Mouse (Mus musculus) monocyte, adult 2 months (primary cell): ENCODE results near the gene Irf9.

Source experiments
- DNase-seq, 2 experiments: peaks; one replicate each; pipeline ENCODE4 v3.0.0; 2022; ENCODE audit warnings: low spot score in 2 of 2, low read depth in 1 of 2

The Irf9 gene

DNA sequence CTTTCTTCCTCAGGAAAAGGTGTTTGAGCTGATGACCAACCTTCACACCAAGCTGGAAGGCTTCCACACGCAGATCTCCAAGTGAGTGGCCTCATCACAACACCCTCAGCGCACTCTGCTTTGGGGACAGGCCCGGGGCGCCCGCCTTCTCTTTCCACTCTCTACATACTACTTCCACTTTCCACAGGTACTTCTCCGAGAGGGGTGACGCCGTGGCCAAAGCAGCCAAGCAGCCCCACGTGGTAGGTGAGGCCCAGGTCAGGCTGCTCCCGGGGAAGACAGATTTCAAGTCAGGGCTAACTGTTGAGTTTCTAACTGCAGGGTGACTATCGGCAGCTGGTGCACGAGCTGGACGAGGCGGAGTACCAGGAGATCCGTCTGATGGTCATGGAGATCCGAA lies 22.6 kb upstream of the Irf9 start:
- no peak for DNase-seq

DNA sequence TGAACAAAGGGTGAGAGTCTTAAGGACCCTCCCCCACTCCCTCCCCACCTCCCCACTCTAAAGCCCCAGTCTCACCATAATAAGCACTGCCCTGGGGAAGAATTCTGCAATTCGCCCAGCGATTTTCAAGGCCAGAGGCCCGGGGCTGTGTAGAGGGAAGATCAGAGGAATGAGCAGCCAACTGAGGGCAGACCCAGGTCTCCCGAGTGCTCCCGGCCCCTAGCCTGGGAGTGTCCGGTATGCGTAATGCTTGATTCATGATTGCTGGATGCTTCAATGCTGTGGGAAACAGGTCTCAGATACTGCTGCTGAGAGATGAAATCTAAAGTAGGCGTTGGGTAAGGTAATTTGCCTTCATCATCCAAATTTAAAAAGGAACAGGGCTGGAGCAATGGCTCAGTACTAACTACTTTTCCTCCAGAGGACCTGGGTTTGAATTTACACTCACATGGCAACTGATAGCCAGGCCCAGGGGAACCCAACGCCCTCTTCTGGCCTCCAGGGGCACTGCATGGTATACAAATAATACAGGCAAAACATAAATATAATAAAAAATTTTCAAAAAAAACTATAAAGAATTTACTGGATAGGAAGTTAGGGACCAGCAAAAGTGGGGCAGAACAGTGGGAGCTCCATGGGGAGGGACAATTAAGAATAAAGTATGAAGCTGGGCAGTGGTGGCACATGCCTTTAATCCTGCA lies 21.2 kb upstream of the Irf9 start:
- no peak for DNase-seq

DNA sequence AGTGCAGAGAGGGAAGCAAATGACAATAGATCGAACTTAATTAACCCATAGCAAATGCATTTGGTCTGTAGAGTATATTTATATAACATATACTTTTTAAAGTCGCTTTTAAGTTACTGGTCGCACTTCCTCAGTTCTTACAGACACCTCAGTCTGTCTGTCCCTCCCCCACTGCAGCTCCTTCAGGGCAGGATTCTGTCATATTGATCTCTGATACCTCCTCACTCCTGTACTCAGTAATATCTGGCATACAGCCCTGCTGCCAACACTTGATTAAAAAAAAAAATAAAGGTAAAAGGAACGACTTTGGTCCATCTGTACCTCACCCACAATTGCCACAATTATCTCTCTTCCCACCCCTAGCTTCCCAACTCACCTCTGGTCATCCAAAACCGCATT lies 19.1 kb upstream of the Irf9 start:
- no peak for DNase-seq

DNA sequence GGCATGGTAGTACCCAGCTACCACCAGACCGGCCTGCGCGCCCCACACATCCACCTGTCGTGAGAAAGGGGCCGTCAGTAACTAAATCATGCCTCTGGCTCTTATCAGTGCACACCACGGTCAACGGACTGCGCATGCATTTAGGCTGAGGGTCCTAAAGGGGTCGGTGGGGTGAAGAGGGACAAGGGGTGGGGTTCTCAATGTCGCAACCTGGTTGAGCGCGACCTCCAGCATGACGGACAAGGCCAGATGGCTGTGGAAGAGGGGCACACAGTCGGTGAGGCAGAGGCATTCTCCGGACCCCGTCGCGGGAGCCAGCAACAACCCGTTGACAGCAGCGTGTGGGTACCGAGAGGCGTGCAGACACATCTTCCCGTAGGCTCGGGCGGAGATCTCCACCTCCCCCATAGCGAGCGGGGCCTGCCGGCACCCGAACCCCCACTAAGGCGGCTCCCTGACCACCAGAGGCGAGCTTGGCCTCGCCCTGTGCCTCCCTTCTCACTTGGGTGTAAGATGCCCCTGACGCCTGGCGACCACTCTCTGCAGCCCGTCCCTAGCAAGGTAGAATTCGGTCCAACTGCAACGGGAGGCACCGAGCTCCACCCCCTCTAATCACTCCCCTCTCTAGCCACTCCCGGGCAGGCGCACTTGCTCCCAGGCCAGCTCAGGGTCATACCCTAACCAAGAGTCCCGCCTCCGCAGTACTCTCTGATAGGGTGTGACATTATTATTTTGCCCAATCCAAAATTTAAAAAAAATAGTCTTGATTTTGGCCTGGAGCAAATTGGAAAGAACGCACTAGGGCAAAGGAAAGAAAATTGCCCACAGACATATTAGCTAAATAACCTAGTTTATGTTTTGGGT lies 18.4 kb upstream of the Irf9 start, which contains the start of gene Emc9:
Gene Emc9 (minus strand): TSS at position 601 of the 864 bp plus-strand sequence.
- peak in 1 of 2 experiments; percentile 57 for DNase-seq

DNA sequence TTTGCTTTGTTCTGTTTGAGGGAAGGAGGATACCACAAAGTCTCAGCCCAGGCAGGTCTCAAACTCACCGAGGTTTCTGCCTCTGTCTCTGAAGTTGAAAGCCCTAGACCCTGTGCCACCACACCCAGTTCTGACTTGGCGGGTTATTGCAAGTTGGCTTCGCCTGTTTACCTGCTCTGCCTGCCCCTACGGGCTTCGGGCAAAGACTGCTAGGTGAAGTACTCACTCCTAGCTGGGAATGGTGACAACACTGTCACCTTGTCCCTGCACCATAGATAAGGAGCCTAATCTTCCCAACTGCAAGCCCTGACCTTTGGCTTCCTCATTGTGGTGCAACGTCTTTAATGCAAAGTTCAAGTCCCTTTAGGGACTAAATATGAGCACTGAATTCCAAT lies 17.8 kb upstream of the Irf9 start:
- DNase-seq: no peak

DNA sequence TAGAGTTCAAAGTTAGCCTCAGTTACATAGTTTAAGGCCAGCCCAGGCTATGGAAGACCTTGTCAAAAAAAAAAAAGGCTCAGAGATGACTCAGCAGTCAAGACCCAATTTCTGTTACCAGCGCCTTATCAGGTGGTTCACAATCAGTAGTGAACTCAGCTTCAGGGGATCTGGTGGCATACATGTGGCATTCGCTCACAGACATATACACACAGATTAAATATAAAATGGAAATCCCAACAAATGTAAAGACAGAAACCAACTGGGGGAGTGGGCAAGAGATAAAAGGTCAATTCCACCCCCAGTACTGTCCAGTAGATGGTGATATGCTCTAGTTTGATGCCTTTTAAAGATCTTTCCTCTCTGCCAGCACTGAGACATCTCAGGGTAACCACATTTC lies 17.2 kb upstream of the Irf9 start:
- DNase-seq: no peak

DNA sequence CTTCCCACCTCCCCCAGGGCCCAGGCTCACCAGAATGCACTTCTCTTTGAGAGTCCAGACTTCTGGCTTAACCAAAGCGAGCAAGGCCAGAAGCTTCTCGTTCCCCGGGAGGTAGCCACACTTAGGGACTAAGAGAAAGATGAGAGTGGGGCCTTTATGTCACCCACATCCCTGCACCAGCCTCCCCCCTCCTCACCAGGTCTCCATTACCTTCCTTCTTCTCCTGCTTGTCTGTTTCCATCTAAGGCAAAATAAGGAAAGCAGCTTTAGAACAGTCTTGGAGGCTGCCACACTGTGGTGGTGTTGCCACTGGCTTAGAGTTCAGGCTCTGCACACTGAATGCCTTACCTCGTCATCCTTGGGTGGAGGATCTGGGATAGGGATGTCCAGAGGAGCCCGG lies 14.1 kb upstream of the Irf9 start:
- DNase-seq: no peak

DNA sequence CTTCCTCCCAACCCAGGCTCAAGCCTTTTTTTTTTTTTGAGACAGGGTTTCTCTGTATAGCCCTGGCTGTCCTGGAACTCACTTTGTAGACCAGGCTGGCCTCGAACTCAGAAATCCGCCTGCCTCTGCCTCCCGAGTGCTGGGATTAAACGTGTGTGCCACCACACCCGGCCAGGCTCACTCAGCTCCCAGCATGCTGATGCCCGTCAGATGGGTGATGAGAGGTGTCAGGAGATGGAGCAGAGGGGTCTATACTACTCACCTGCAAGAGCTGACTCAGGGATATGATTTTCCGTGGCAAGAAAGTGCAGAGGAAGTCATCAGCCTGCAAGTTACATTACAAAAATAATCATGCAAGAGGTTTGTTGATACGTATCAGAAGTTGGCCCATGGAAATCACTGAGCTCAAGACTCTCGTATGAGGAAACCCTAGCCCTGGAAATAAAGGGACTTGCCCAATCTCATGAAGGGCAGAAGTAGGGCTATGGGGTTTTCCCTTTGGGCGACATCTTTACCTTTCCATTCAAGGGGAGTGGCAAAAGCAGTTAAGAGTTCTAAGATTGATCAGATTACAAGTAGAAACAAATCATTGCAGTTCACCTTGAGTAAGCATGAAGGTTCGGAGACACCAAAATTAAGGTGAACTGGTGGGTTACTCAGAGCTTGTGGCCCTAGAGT lies 13.5 kb upstream of the Irf9 start:
- DNase-seq: no peak

DNA sequence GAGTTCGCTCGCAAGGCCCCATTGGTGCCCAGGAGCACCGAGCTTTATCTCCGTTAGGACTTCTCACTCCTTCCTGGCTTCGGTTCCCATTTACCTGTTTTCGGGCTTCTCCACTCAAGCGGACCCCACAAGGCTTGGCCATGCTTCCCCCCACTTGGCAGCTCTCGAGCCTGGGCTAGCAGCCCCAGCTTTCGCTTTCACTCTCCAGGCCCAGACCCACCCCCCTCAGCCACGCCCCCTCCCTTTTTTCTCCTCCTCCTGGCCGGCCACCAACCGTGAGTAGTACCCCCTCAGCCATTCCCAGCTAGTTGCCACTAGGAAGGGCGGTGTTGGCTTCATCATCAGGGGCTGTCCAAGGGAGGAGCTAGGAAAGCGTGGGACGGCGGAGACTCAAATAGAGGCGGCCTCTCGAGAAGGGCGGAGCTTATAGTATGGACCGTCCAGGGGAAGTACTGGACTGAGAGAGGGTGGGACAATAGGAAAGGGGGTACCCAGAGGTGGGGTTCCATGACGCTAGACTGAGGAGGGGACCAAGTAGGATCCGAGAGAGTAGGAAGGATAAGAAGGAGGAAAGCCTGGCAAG lies 12.5 kb upstream of the Irf9 start, which contains the start of gene Psme2:
Gene Psme2 (minus strand): TSS at position 366 of the 583 bp plus-strand sequence.
- DNase-seq: peak; percentile 83 to 91

DNA sequence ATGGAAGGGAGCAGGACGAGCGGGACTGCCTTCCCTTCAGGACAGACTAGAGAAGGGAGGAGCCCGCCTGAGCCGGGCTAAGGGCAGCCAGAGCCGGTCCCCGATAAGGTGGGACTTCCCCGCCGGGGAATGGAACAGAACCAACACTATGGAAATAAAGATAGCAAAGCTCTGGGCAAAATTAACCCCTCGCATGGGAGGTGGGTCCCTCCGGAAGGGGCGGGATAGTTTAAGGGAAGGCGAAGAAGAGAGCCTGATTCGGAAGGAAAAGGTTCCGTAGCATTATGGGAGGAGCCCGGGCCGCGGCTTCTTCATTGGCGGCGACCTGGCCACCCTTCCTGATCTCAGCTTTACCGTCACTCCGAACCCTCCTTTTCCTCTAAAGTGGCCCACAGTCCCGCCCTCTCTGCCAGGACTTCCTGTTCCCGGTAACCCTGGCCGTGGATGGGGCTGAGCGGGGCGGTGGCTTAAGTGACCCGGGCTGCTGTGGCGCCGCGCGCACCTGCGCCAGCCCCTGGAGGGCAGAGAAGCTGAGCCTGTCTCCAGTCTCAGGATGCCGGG lies 12.0 kb upstream of the Irf9 start, which contains the start of gene Rnf31:
Gene Rnf31 (plus strand): TSS at position 378 of the 561 bp plus-strand sequence.
- DNase-seq: peak; percentile 88 to 91

DNA sequence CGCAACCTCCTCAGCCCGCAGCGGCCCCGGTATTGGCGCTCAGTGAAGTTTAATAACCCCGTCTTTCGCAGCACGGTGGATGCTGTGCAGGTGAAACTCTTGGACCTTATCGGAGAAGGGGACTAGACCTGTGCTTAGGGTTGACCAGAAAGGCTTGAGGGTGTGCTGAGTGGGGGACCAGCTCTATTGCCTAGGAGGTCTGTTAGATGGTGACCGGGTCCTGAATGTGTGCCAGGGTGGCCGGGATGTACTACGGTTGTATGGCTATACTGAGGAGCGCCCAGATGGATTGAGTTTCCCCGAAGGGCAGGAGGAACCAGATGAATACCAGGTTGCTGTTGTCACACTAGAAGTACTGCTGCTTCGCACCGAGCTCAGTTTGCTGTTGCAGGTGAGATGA lies 11.1 kb upstream of the Irf9 start:
- DNase-seq: no peak

DNA sequence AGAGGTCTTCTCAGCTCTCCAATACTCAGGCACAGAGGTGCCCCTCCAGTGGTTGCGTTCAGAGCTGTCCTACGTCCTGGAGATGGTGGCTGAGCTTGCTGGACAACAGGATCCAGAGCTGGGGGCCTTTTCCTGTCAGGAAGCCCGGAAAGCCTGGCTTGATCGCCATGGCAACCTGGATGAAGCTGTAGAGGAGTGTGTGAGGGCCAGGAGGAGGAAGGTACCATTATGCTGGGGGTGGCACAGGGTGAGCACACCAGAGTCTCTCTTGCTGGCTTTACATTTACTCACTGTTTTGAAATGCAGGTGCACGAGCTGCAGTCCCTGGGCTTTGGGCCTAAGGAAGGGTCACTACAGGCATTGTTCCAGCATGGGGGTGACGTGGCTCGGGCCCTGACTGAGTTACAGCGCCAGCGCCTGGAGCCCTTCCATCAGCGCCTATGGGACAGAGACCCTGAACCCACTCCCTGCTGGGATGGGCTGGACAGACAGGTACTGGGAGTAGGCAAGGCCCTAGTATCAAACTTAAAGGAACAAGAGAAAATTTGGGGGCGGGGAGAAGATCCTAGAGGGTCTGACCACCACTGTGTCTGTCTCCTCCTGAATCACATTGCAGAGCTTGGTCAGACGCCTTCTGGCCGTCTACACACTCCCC lies 7.2 kb upstream of the Irf9 start:
- DNase-seq: no peak

DNA sequence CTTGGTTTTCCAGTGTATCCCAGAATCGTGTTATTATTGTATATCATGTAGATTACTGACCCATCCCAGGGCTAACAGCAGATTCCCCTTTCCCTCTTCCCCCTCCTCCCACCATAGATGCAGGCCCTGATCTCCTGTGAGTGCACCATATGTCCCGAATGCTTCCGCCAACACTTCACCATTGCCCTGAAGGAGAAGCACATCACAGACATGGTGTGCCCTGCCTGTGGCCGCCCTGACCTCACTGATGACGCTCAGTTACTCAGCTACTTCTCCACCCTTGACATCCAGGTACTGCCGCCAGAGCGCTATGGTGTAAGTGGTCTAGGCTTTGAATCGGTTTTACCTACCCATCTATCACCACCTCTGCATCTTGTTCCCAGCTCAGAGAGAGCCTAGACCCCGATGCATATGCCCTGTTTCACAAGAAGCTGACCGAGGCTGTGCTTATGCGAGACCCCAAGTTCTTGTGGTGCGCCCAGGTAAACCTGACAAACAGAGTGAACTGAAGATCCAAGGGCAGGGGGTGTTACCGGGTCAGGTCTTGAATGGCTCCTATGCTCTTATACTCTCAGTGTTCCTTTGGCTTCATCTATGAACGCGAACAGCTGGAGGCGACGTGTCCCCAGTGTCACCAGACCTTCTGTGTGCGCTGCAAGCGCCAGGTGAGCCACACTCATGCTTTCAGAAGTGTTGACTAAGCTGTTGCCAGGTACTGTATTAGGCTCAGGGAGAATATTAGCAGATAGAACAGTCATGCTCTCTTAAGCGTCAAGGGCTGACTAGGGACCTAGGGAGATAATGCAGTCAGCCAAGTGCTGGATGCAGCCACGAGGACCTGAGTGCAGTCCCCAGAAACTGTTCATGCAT lies 4.6 kb upstream of the Irf9 start:
- DNase-seq: no peak

DNA sequence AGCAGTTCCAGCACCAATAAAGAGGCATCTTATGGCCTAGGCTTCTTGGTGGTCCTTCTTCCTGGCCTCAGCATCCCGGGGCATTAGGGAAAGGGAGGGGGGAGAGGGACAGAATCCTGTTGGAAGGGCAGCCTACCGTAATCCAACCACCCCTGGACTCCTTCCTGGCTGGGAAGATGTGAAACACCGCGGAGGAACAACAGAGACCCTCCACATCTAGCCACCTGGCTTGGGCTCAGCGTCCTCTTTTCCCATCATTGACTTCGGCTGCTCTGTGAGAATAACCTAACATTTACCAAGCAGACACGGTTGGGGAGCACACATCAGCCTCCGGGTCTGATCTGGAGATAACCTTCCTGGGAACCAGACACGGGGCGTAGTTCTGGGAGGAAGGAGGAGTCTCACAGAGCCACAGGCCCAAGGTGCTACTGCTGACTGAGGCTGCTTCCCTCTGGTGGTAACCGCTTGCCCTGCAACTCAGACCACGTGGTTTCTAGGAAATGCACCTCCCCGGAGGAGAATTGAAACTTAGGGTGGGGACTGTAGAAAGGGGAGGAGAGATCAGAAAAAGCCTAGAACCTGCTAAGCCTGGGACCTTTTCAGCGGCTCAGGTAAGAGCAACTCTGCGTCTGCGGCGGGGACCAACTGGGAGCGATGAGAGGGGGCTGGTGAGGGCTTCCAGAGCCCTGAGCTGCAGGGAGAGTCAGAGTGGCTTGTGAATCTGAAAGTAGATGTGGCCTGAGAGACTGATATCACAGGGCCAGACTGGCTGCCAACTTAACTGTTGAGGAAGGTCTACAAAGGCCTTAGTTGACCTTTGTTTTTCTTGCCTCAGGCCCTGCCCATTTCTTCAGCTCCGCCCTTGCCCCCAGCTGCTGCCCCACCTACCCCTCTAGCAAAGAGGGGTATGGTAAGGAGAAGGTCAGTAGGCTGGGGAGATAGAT lies 534 bp downstream of the Irf9 start:
- peak; percentile 83 to 93 for DNase-seq

DNA sequence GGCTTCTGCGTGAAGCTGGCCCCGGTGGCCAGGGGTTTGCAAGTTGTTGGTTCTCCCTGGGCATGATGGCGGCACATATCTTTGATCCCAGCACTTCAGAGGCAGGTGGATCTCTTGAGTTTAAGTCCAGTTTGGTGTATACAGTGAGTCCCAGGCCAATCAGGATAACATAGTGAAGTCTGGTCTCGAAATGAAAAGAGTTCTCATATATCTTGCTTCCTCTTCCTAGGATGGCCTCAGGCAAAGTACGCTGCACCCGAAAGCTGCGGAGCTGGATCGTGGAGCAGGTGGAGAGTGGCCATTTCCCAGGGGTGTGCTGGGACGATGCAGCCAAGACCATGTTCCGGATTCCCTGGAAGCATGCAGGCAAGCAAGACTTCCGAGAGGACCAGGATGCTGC lies 1.5 kb downstream of the Irf9 start:
- no peak for DNase-seq

DNA sequence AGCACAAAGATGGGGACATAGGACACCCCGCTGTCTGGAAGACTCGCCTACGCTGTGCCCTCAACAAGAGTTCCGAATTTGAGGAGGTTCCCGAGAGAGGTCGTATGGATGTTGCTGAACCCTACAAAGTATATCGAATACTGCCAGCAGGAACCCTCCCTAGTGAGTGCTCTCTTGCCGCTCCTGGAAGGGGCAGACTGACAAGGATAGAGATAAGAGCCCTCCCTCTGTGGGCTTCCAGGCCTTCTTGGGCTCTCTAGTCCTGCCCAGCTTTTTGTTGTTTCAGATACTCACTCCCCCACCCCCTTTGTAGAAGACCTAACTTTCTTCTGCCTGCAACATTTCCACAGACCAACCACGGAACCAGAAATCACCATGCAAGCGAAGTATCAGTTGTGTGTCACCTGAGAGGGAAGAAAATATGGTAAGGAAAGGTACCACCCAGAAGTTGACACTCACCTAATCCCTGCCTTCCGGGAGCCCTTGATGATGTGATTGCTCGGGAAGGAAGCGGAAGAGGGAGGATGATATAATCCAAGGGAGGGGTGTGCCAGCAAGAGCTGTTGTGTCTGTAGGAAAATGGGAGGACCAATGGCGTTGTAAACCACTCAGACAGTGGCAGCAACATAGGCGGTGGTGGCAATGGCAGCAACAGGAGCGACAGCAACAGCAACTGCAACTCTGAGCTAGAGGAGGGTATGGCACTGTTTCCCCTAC lies 2.5 kb downstream of the Irf9 start:
- no peak for DNase-seq

DNA sequence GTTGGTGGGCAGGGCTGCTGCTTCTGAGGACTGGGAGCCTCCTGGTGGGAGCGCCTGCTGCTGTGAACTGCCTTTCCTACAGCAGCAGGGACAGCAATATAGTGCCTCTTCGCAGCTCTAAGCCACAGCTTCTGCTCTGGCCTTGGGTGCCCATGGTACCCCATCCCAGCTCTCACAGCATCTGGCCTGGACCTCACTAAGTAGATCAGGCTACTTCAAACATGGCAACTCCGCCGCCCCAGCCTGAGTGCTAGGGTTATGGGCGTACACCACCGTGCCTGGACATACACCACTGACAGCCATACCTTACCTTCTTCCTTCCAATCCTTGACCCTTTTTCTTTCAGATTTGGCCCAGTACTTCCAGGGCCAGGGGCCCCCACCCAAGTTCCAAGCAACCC lies 5.0 kb downstream of the Irf9 start:
- no peak for DNase-seq

DNA sequence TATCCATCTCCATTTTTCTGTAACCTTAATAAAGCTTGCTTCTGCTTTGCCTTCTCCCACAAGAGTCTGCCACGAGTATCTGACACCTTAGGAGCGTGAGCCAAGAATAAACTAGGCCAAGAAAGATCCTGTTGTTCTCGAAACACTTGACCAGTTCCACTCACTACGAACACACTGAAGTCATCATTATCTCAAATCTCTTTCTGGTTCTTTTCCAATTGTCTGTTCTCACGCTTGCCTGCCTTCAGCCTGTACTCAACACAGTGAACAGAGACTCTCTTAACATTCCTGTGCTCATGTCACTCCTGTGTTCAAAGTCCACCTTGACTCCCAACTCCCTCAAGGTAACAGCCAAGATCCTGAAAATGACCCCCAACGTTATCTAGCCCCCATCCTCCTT lies 10.0 kb downstream of the Irf9 start:
- DNase-seq: no peak
